Mouse (Mus musculus) CH12.LX (cell line): Measurements from ENCODE around the gene Ttc7. TPM values are rescaled to one million over a fixed set of nuclear protein-coding genes. Genes with fewer than 3 reads are reported as not detected.

Experiments used
- DNase-seq: peaks from one replicate; pipeline ENCODE4 v3.0.0-alpha.2; 2013; ENCODE audit errors: extremely low read depth
- H3K27ac ChIP-seq: 2 replicates; pipeline ENCODE4 v1.5.1; 2012; ENCODE audit warnings: low read depth, mild to moderate bottlenecking, control low read depth, moderate library complexity; ENCODE audit not compliant: insufficient read depth
- H3K27me3 ChIP-seq: replicated peaks from 2 replicates; pipeline ENCODE3; 2012; ENCODE audit warnings: inconsistent platforms
- H3K36me3 ChIP-seq, 2 experiments: replicated peaks in 1 of 2; 2 replicates each; pipeline versions ENCODE3 to v1.6.1; 2012; ENCODE audit warnings: inconsistent platforms in 1 of 2, low read length in 1 of 2, mild to moderate bottlenecking in 1 of 2, mixed read lengths in 1 of 2, moderate library complexity in 1 of 2; ENCODE audit not compliant: control insufficient read depth in 1 of 2, insufficient read depth in 1 of 2
- H3K4me1 ChIP-seq, 2 experiments: 2 replicates each; pipeline ENCODE4 v1.6.1; 2012; ENCODE audit warnings: inconsistent platforms in 1 of 2, moderate library complexity in 1 of 2; ENCODE audit not compliant: insufficient read depth in 2 of 2, control insufficient read depth in 1 of 2
- H3K4me2 ChIP-seq: 2 replicates; pipeline ENCODE4 v1.6.1; 2012; ENCODE audit warnings: low read depth, mild to moderate bottlenecking, control low read depth; ENCODE audit not compliant: poor library complexity, insufficient read depth, severe bottlenecking
- H3K4me3 ChIP-seq, 3 experiments: fragments of 150-350 bp in 1 of 3; sonication (generic) in 1 of 3; replicated peaks in 1 of 3; 2 replicates each; pipeline versions ENCODE3 to v1.5.1; 2011 to 2012; ENCODE audit warnings: low read depth in 2 of 3, low read length in 2 of 3, mild to moderate bottlenecking in 2 of 3, moderate library complexity in 2 of 3, control low read depth in 1 of 3, improper control_type of control experiment in 1 of 3, inconsistent platforms in 1 of 3, mixed read lengths in 1 of 3; ENCODE audit not compliant: poor library complexity in 1 of 3
- H3K79me2 ChIP-seq: replicated peaks from 2 replicates; pipeline ENCODE4 v1.6.1; 2012; ENCODE audit warnings: mild to moderate bottlenecking, moderate library complexity; ENCODE audit not compliant: control insufficient read depth, poor library complexity, insufficient read depth, severe bottlenecking; ENCODE audit errors: extremely low read depth
- H3K9ac ChIP-seq: 2 replicates; pipeline ENCODE4 v1.6.1; 2012; ENCODE audit warnings: low read depth, mild to moderate bottlenecking, control low read depth, moderate library complexity; ENCODE audit not compliant: insufficient read depth
- H3K9me3 ChIP-seq: replicated peaks from 2 replicates; pipeline ENCODE3; 2012; ENCODE audit warnings: low read length, inconsistent platforms, mixed read lengths
- BHLHE40 ChIP-seq: IDR thresholded peaks from 2 replicates; pipeline ENCODE4 v1.6.1; 2011; ENCODE audit warnings: mild to moderate bottlenecking, low read depth, low read length, improper control_type of control experiment
- CHD1 ChIP-seq: IDR thresholded peaks from 2 replicates; pipeline ENCODE4 v1.6.1; 2012; ENCODE audit warnings: low read depth, low read length, improper control_type of control experiment, inconsistent platforms
- CHD2 ChIP-seq: IDR thresholded peaks from 2 replicates; pipeline ENCODE4 v1.6.1; 2011; ENCODE audit warnings: low read length, improper control_type of control experiment
- CTCF ChIP-seq, 2 experiments: IDR thresholded peaks in 1 of 2; conservative IDR thresholded peaks in 1 of 2; 2 replicates each; pipeline ENCODE4 v1.5.1; 2011 to 2012; ENCODE audit warnings: low read depth in 2 of 2, low read length in 2 of 2, improper control_type of control experiment in 1 of 2, inconsistent platforms in 1 of 2, mild to moderate bottlenecking in 1 of 2, moderate library complexity in 1 of 2
- E2F4 ChIP-seq: IDR thresholded peaks from 2 replicates; pipeline ENCODE4 v1.6.1; 2011; ENCODE audit warnings: low read depth, low read length, improper control_type of control experiment; ENCODE audit not compliant: insufficient replicate concordance
- EP300 ChIP-seq: IDR thresholded peaks from 2 replicates; pipeline ENCODE4 v1.6.1; 2011; ENCODE audit warnings: low read length, improper control_type of control experiment
- ETS1 ChIP-seq: conservative IDR thresholded peaks from 2 replicates; pipeline ENCODE4 v1.6.1; 2012; ENCODE audit warnings: low read depth, mild to moderate bottlenecking, inconsistent platforms, low read length, improper control_type of control experiment, moderate library complexity
- GABPA ChIP-seq: IDR thresholded peaks from 2 replicates; pipeline ENCODE4 v1.6.1; 2012; ENCODE audit warnings: low read depth, low read length, improper control_type of control experiment, inconsistent platforms; ENCODE audit not compliant: insufficient replicate concordance
- IRF4 ChIP-seq: IDR thresholded peaks from 2 replicates; pipeline ENCODE4 v1.6.1; 2014; ENCODE audit warnings: low read depth, mild to moderate bottlenecking, inconsistent platforms, low read length, improper control_type of control experiment
- JUN ChIP-seq: IDR thresholded peaks from 2 replicates; pipeline ENCODE4 v1.6.1; 2011; ENCODE audit warnings: low read depth, mild to moderate bottlenecking, low read length, improper control_type of control experiment, moderate library complexity; ENCODE audit not compliant: insufficient read depth
- KAT2A ChIP-seq: IDR thresholded peaks from 2 replicates; pipeline ENCODE4 v1.6.1; 2012; ENCODE audit warnings: low read length, improper control_type of control experiment, inconsistent platforms; ENCODE audit not compliant: insufficient replicate concordance
- MAFK ChIP-seq: IDR thresholded peaks from 2 replicates; pipeline ENCODE4 v1.6.1; 2011; ENCODE audit warnings: low read length, improper control_type of control experiment; ENCODE audit not compliant: insufficient replicate concordance
- MAX ChIP-seq: IDR thresholded peaks from 2 replicates; pipeline ENCODE4 v1.6.1; 2011; ENCODE audit warnings: low read length, improper control_type of control experiment
- MAZ ChIP-seq: IDR thresholded peaks from 2 replicates; pipeline ENCODE4 v1.6.1; 2012; ENCODE audit warnings: low read depth, mild to moderate bottlenecking, inconsistent platforms, low read length, improper control_type of control experiment, moderate library complexity
- MEF2A ChIP-seq: IDR thresholded peaks from 2 replicates; pipeline ENCODE4 v1.6.1; 2014; ENCODE audit warnings: low read depth, mild to moderate bottlenecking, inconsistent platforms, low read length, improper control_type of control experiment, borderline replicate concordance
- NELFE ChIP-seq: IDR thresholded peaks from 2 replicates; pipeline ENCODE4 v1.6.1; 2011; ENCODE audit warnings: low read depth, low read length, improper control_type of control experiment
- PAX5 ChIP-seq: IDR thresholded peaks from 2 replicates; pipeline ENCODE4 v1.6.1; 2012; ENCODE audit warnings: low read length, inconsistent platforms, mixed read lengths
- POLR2AphosphoS2 ChIP-seq: IDR thresholded peaks from 2 replicates; pipeline ENCODE4 v1.6.1; 2011; ENCODE audit warnings: low read depth, low read length, improper control_type of control experiment
- RCOR1 ChIP-seq: conservative IDR thresholded peaks from 2 replicates; pipeline ENCODE4 v1.6.1; 2012; ENCODE audit warnings: low read depth, mild to moderate bottlenecking, inconsistent platforms, low read length, improper control_type of control experiment
- SIN3A ChIP-seq: IDR thresholded peaks from 2 replicates; pipeline ENCODE4 v1.6.1; 2012; ENCODE audit warnings: low read length, improper control_type of control experiment, inconsistent platforms
- SMC3 ChIP-seq: IDR thresholded peaks from 2 replicates; pipeline ENCODE4 v1.6.1; 2011; ENCODE audit warnings: low read depth, low read length, improper control_type of control experiment
- TBP ChIP-seq: conservative IDR thresholded peaks from 2 replicates; pipeline ENCODE4 v1.6.1; 2011; ENCODE audit warnings: low read depth, low read length, improper control_type of control experiment
- TCF12 ChIP-seq: IDR thresholded peaks from 2 replicates; pipeline ENCODE4 v1.6.1; 2014; ENCODE audit warnings: low read depth, mild to moderate bottlenecking, inconsistent platforms, low read length, improper control_type of control experiment
- USF2 ChIP-seq: conservative IDR thresholded peaks from 2 replicates; pipeline ENCODE4 v1.6.1; 2011; ENCODE audit warnings: low read depth, low read length, improper control_type of control experiment
- ZNF384 ChIP-seq: IDR thresholded peaks from 2 replicates; pipeline ENCODE4 v1.6.1; 2012; ENCODE audit warnings: low read depth, low read length, improper control_type of control experiment, inconsistent platforms
- dilution Hi-C: fragments of 300-500 bp; cut with MboI; formaldehyde crosslinking; loops from 2 replicates; pipeline ENCODE4 v1.14.3; 2020; ENCODE audit warnings: low sequenced_read_pairs; ENCODE audit not compliant: extremely low pct_unique_long_range_greater_than_20kb, extremely low pct_ligation_motif_present
- in situ Hi-C: fragments of 300-500 bp; cut with MboI; formaldehyde crosslinking; loops from 3 replicates; pipeline ENCODE4 v1.14.3; 2019; ENCODE audit warnings: low sequenced_read_pairs, low pct_ligation_motif_present, low pct_unique_long_range_greater_than_20kb, mixed read lengths
- polyA plus RNA-seq: library from polyadenylated mRNA; unstranded; fragments of >175 nt; gene quantifications from 2 replicates; pipeline ENCODE4 v1.2.1, GENCODE M21; 2012; ENCODE audit warnings: low read depth; ENCODE audit not compliant: insufficient read length
- total RNA-seq, 2 experiments: library from RNA; depleted of rRNA; stranded (reverse); fragments of 300-350 nt in 1 of 2; fragments of >200 nt in 1 of 2; gene quantifications; 2 replicates each; pipeline ENCODE4 v1.2.3; 2012 to 2014

Gene Ttc7
- total and polyA plus RNA-seq, 3 experiments, result 6.2 to 16.4 (median 12.8) TPM

- in situ Hi-C loops (no loop called here), dilution Hi-C loops (no loop called here)
- H3K27me3 ChIP-seq, result no peaks in the 10 kb centered on the region
- peaks cover 0 to 23% of the 10 kb centered on the region in 2 experiments; a peak in 3 of 4 replicates for H3K4me1 ChIP-seq
- no peak overlapping the region for H3K9ac ChIP-seq
- no peak for DNase-seq
- no peaks in the 10 kb centered on the region for H3K79me2 ChIP-seq
- H3K9me3 ChIP-seq, result no peaks in the 10 kb centered on the region
- TF ChIP-seq NELFE (no peak), TBP (no peak), SMC3 (no peak), MAX (no peak), PAX5 (no peak), ETS1 (no peak), GABPA (no peak), CHD2 (no peak), MAZ (no peak), CHD1 (no peak), E2F4 (no peak), RCOR1 (no peak), IRF4 (no peak), POLR2AphosphoS2 (no peak)
- peaks cover 11 to 53% of the 10 kb centered on the region in 2 experiments for H3K36me3 ChIP-seq
- no peak overlapping the region for H3K27ac ChIP-seq
- H3K4me3 ChIP-seq, result no peak overlapping the region
- no peak overlapping the region for H3K4me2 ChIP-seq
Measured at GRCm38 (mm10) chr17:87289367-87289766, 6.7 kb downstream of the Ttc7 start.

GRCm38 (mm10) chr17:87291037-87291436 lies 8.4 kb downstream of the Ttc7 start:
- in situ Hi-C loops (no loop called here), dilution Hi-C loops (no loop called here)
- H3K79me2 ChIP-seq, result no peaks in the 10 kb centered on the region
- no peaks in the 10 kb centered on the region for H3K27me3 ChIP-seq
- no peak overlapping the region for H3K4me2 ChIP-seq
- no peaks in the 10 kb centered on the region for H3K9me3 ChIP-seq
- peaks cover 12 to 61% of the 10 kb centered on the region in 2 experiments for H3K36me3 ChIP-seq
- no peak overlapping the region for H3K9ac ChIP-seq
- H3K4me3 ChIP-seq, result no peak overlapping the region
- no peak for DNase-seq
- no peak overlapping the region for H3K27ac ChIP-seq
- H3K4me1 ChIP-seq, result peaks cover 0 to 11% of the 10 kb centered on the region in 2 experiments; a peak in 2 of 4 replicates
- TF ChIP-seq BHLHE40 (no peak), KAT2A (no peak), USF2 (no peak), JUN (no peak), SIN3A (no peak), CTCF (conservative IDR thresholded peaks at IDR 0.05 in 1 of 2, IDR thresholded peaks at IDR 0.05 in 1 of 2; ENCODE audit: low read depth in 2 of 2, low read length in 2 of 2) (no peak), TCF12 (no peak), EP300 (no peak), MAX (no peak), ZNF384 (no peak), MEF2A (no peak), MAFK (no peak)
